Mouse (Mus musculus) liver, adult 2 months (tissue): ENCODE data around the gene Fgb.
A peak's percentile ranks its signal among the peaks of the same experiment; 100 is the strongest.

Experiments used
- CTCF ChIP-seq: fragments of 200-500 bp; IDR thresholded peaks from 2 replicates; pipeline ENCODE4 v1.5.1; 2011; ENCODE audit warnings: low read depth, low read length, control low read depth
- POLR2A ChIP-seq: fragments of 200-500 bp; IDR thresholded peaks from 2 replicates; pipeline ENCODE4 v1.6.1; 2011; ENCODE audit warnings: low read length, control low read depth; ENCODE audit not compliant: insufficient read depth; ENCODE audit errors: extremely low read depth

- TF ChIP-seq CTCF: peak; percentile 57
- no peak for TF ChIP-seq POLR2A
Measured at GRCm38 (mm10) chr3:83080567-83081055, 30.9 kb upstream of the Fgb start.
